Mouse (Mus musculus) spleen, postnatal 4 days (tissue): ENCODE measurements at regions not wholly inside any gene's neighbourhood (a gene's known extent, or its start where the extent isn't known, plus 50 kb on each side); places are given as distances from the start of the nearest gene placed in this dataset.

Experiments
- DNase-seq, 2 experiments: peaks; one replicate each; pipeline ENCODE4 v3.0.0; 2022; ENCODE audit warnings: low spot score in 2 of 2

GRCm38 (mm10) chr14:16927136-16927535, 108.2 kb upstream of the Rarb start:
- DNase-seq, result no peak

GRCm38 (mm10) chr14:16901534-16902147, 82.7 kb upstream of the Rarb start:
- DNase-seq, result no peak

GRCm38 (mm10) chr14:16897747-16898544, 79.0 kb upstream of the Rarb start:
- no peak for DNase-seq

GRCm38 (mm10) chr14:16896974-16897373, 78.0 kb upstream of the Rarb start:
- no peak for DNase-seq

GRCm38 (mm10) chr14:16881249-16881648, 62.3 kb upstream of the Rarb start:
- DNase-seq, result no peak

GRCm38 (mm10) chr14:16869221-16869620, 50.3 kb upstream of the Rarb start:
- no peak for DNase-seq
